Mouse (Mus musculus) MEL (cell line): Measurements from ENCODE around the gene Cspg5. TPM values are rescaled to one million over a fixed set of nuclear protein-coding genes. Genes with fewer than 3 reads are reported as not detected.

Experiments
- DNase-seq: peaks from one replicate; pipeline ENCODE4 v3.0.0; 2011; ENCODE audit warnings: low read depth, low spot score
- H3K27ac ChIP-seq: 2 replicates; pipeline ENCODE4 v1.5.1; 2012; ENCODE audit warnings: low read depth, mild to moderate bottlenecking, control low read depth, low read length, moderate library complexity; ENCODE audit not compliant: control insufficient read depth
- H3K27me3 ChIP-seq, 2 experiments: fragments of 150-350 bp in 1 of 2; sonication (generic) in 1 of 2; 2 replicates each; pipeline ENCODE4 v1.6.1; 2012; ENCODE audit warnings: low read length in 2 of 2, mild to moderate bottlenecking in 2 of 2, improper control_type of control experiment in 1 of 2, moderate library complexity in 1 of 2; ENCODE audit not compliant: insufficient read depth in 2 of 2, control insufficient read depth in 1 of 2
- H3K36me3 ChIP-seq, 2 experiments: 2 replicates each; pipeline ENCODE4 v1.6.1; 2012 to 2014; ENCODE audit warnings: low read length in 2 of 2, improper control_type of control experiment in 1 of 2, inconsistent platforms in 1 of 2, mild to moderate bottlenecking in 1 of 2; ENCODE audit not compliant: insufficient read depth in 2 of 2, control insufficient read depth in 1 of 2
- H3K4me1 ChIP-seq, 2 experiments: fragments of 150-350 bp in 1 of 2; sonication (generic) in 1 of 2; 2 replicates each; pipeline ENCODE4 v1.6.1; 2012; ENCODE audit warnings: low read length in 2 of 2, improper control_type of control experiment in 1 of 2, mild to moderate bottlenecking in 1 of 2; ENCODE audit not compliant: insufficient read depth in 2 of 2, control insufficient read depth in 1 of 2
- H3K4me3 ChIP-seq, 2 experiments: fragments of 150-350 bp in 1 of 2; sonication (generic) in 1 of 2; 2 replicates each; pipeline ENCODE4 v1.5.1; 2012; ENCODE audit warnings: low read depth in 2 of 2, low read length in 2 of 2, mild to moderate bottlenecking in 2 of 2, moderate library complexity in 2 of 2, control low read depth in 1 of 2, improper control_type of control experiment in 1 of 2; ENCODE audit not compliant: control insufficient read depth in 1 of 2, insufficient read depth in 1 of 2
- H3K79me2 ChIP-seq: 2 replicates; pipeline ENCODE4 v1.6.1; 2012; ENCODE audit warnings: mild to moderate bottlenecking, low read length, moderate library complexity; ENCODE audit not compliant: control insufficient read depth, poor library complexity, insufficient read depth
- H3K9ac ChIP-seq: 2 replicates; pipeline ENCODE4 v1.6.1; 2012; ENCODE audit warnings: low read depth, mild to moderate bottlenecking, control low read depth, low read length, moderate library complexity; ENCODE audit not compliant: control insufficient read depth, poor library complexity, severe bottlenecking
- H3K9me3 ChIP-seq: fragments of 150-350 bp; sonication (generic); replicated peaks from 2 replicates; pipeline ENCODE4 v1.6.1; 2012; ENCODE audit warnings: mild to moderate bottlenecking, low read length, improper control_type of control experiment, moderate library complexity; ENCODE audit not compliant: insufficient read depth
- BHLHE40 ChIP-seq: IDR thresholded peaks from 2 replicates; pipeline ENCODE4 v1.6.1; 2012; ENCODE audit warnings: low read depth, mild to moderate bottlenecking, inconsistent platforms, low read length, improper control_type of control experiment, borderline replicate concordance
- JUND ChIP-seq: IDR thresholded peaks from 2 replicates; pipeline ENCODE4 v1.6.1; 2011; ENCODE audit warnings: low read depth, mild to moderate bottlenecking, improper control_type of control experiment, low read length
- MAZ ChIP-seq: IDR thresholded peaks from 2 replicates; pipeline ENCODE4 v1.6.1; 2012; ENCODE audit warnings: low read depth, mild to moderate bottlenecking, inconsistent platforms, low read length, improper control_type of control experiment
- MEF2A ChIP-seq: IDR thresholded peaks from 2 replicates; pipeline ENCODE4 v1.6.1; 2014; ENCODE audit warnings: low read depth, mild to moderate bottlenecking, inconsistent platforms, low read length, improper control_type of control experiment; ENCODE audit not compliant: poor library complexity, insufficient replicate concordance, severe bottlenecking; ENCODE audit errors: extremely low read depth
- MXI1 ChIP-seq: IDR thresholded peaks from 2 replicates; pipeline ENCODE4 v1.6.1; 2011; ENCODE audit warnings: mild to moderate bottlenecking, low read depth, low read length, improper control_type of control experiment
- MYB ChIP-seq: IDR thresholded peaks from 2 replicates; pipeline ENCODE4 v1.6.1; 2011; ENCODE audit warnings: mild to moderate bottlenecking, low read depth, low read length, improper control_type of control experiment
- NELFE ChIP-seq: IDR thresholded peaks from 2 replicates; pipeline ENCODE4 v1.6.1; 2011; ENCODE audit warnings: low read depth, low read length, improper control_type of control experiment
- POLR2AphosphoS2 ChIP-seq: IDR thresholded peaks from 2 replicates; pipeline ENCODE4 v1.6.1; 2011; ENCODE audit warnings: low read length, improper control_type of control experiment
- POLR2AphosphoS5 ChIP-seq: IDR thresholded peaks from 2 replicates; pipeline ENCODE4 v1.6.1; 2012; ENCODE audit warnings: low read depth, borderline replicate concordance, mild to moderate bottlenecking, inconsistent platforms, low read length, moderate library complexity, mixed read lengths
- RAD21 ChIP-seq: IDR thresholded peaks from 2 replicates; pipeline ENCODE4 v1.6.1; 2011; ENCODE audit warnings: mild to moderate bottlenecking, low read depth, low read length, improper control_type of control experiment
- RCOR1 ChIP-seq: IDR thresholded peaks from 2 replicates; pipeline ENCODE4 v1.6.1; 2012; ENCODE audit warnings: low read depth, mild to moderate bottlenecking, inconsistent platforms, low read length, improper control_type of control experiment
- TAL1 ChIP-seq: IDR thresholded peaks from 2 replicates; pipeline ENCODE4 v1.6.1; 2012; ENCODE audit warnings: mild to moderate bottlenecking, inconsistent platforms, low read length, moderate library complexity, mixed read lengths
- TBP ChIP-seq: IDR thresholded peaks from 2 replicates; pipeline ENCODE4 v1.8.0; 2011; ENCODE audit warnings: low read depth, low read length, improper control_type of control experiment
- UBTF ChIP-seq: IDR thresholded peaks from 2 replicates; pipeline ENCODE4 v1.6.1; 2012; ENCODE audit warnings: low read depth, mild to moderate bottlenecking, inconsistent platforms, low read length, improper control_type of control experiment, moderate library complexity, borderline replicate concordance; ENCODE audit not compliant: insufficient read depth
- USF1 ChIP-seq: IDR thresholded peaks from 2 replicates; pipeline ENCODE4 v1.6.1; 2014; ENCODE audit warnings: low read depth, mild to moderate bottlenecking, inconsistent platforms, low read length, improper control_type of control experiment, moderate library complexity
- USF2 ChIP-seq, 2 experiments: IDR thresholded peaks; 2 replicates each; pipeline ENCODE4 v1.6.1; 2011 to 2012; ENCODE audit warnings: improper control_type of control experiment in 2 of 2, low read length in 2 of 2, borderline replicate concordance in 1 of 2, inconsistent platforms in 1 of 2, low read depth in 1 of 2, mild to moderate bottlenecking in 1 of 2; ENCODE audit not compliant: insufficient read depth in 1 of 2
- ZKSCAN1 ChIP-seq: IDR thresholded peaks from 2 replicates; pipeline ENCODE4 v1.6.1; 2012; ENCODE audit warnings: low read depth, mild to moderate bottlenecking, inconsistent platforms, low read length, improper control_type of control experiment, moderate library complexity
- ZMIZ1 ChIP-seq: IDR thresholded peaks from 2 replicates; pipeline ENCODE4 v1.6.1; 2012; ENCODE audit warnings: low read depth, mild to moderate bottlenecking, inconsistent platforms, low read length, improper control_type of control experiment, moderate library complexity
- ZNF384 ChIP-seq: IDR thresholded peaks from 2 replicates; pipeline ENCODE4 v1.6.1; 2012; ENCODE audit warnings: low read depth, mild to moderate bottlenecking, inconsistent platforms, low read length, improper control_type of control experiment
- polyA plus RNA-seq, 2 experiments: library from polyadenylated mRNA; stranded (reverse) in 1 of 2; unstranded in 1 of 2; fragments of >175 nt in 1 of 2; fragments of >200 nt in 1 of 2; gene quantifications; 2 replicates each; pipeline versions ENCODE4 v1.2.1 to v1.2.4; 2012; ENCODE audit warnings: low replicate concordance in 2 of 2, low read depth in 1 of 2; ENCODE audit not compliant: insufficient read length in 2 of 2, insufficient read depth in 1 of 2, missing spikeins in 1 of 2
- total RNA-seq: library from RNA; depleted of rRNA; stranded (reverse); fragments of 300-350 nt; gene quantifications from 2 replicates; pipeline ENCODE4 v1.2.3, GENCODE M21; 2012

The Cspg5 gene
- total and polyA plus RNA-seq, 3 experiments: 0.65 to 1.0 TPM; not detected in 1

DNA sequence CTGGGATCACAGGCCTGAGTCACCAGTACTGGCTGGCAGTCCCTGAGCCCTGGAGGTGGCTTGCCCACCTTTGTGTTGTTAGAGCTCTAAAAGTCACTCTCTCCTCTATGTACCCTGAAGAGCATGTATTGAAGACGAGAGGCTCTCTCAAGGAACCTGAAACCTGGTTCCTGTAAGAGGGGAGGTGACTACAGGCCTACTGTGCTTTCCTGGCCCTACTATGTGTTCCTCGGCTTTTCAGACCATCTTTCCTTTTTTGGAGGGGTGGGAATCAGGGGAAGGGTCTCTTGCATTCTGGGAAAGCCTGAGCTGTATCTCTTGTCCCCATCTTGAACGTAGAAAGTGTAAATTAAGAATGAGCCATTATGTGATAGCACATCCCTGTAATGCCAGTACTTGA, 15.5 kb downstream of the Cspg5 start:
- TF ChIP-seq ZKSCAN1 (peak; percentile 79), NELFE (no peak), RCOR1 (no peak)
- Histone ChIP-seq H3K4me1 (no peaks in the 10 kb centered on the region), H3K9ac (no peak overlapping the region), H3K27ac (no peak overlapping the region), H3K27me3 (no peaks in the 10 kb centered on the region; a peak in 1 of 4 replicates), H3K9me3 (no peaks in the 10 kb centered on the region), H3K79me2 (no peaks in the 10 kb centered on the region), H3K36me3 (no peaks in the 10 kb centered on the region), H3K4me3 (no peak overlapping the region)
- DNase-seq: no peak

DNA sequence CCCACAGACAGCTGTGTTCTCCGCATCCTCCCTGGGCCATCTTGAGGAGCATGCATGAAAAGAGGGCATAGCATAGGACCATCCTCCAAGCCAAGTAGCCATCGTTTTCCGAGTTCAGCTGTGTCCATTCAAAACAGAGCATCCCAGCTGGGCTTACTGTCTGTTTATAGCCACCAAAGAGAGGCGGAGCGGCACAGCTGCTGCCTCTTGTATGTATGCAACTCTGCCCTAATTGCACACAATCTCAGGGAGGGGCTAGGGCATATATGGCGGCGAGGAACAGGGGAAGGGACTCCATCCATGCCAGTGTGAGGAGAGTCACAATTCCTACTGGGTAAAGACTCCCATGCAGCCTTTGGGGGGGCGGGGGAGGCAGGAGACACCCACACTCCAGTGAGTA, 19.6 kb downstream of the Cspg5 start:
- Histone ChIP-seq H3K27me3 (no peaks in the 10 kb centered on the region; a peak in 1 of 4 replicates), H3K4me1 (no peaks in the 10 kb centered on the region), H3K9ac (no peak overlapping the region), H3K4me3 (no peak overlapping the region), H3K36me3 (no peaks in the 10 kb centered on the region), H3K9me3 (no peaks in the 10 kb centered on the region), H3K79me2 (no peaks in the 10 kb centered on the region), H3K27ac (no peak overlapping the region)
- no peak for TF ChIP-seq POLR2AphosphoS2
- no peak for DNase-seq

- H3K27me3 ChIP-seq: no peaks in the 10 kb centered on the region; a peak in 1 of 4 replicates
- no peak for DNase-seq
- no peaks in the 10 kb centered on the region for H3K4me1 ChIP-seq
- no peak overlapping the region for H3K4me3 ChIP-seq
- no peaks in the 10 kb centered on the region for H3K36me3 ChIP-seq
- H3K79me2 ChIP-seq: no peaks in the 10 kb centered on the region
- no peaks in the 10 kb centered on the region for H3K9me3 ChIP-seq
- H3K27ac ChIP-seq: no peak overlapping the region
- no peak overlapping the region for H3K9ac ChIP-seq
- TF ChIP-seq USF2 (IDR thresholded peaks at IDR 0.05; ENCODE audit: borderline replicate concordance in 1 of 2, insufficient read depth in 1 of 2, low read depth in 1 of 2, low read length in 2 of 2) (no peak), TAL1 (no peak), MEF2A (no peak), MYB (no peak), USF1 (no peak), UBTF (no peak), MXI1 (no peak), RAD21 (no peak), JUND (no peak), ZNF384 (no peak), NELFE (no peak), TBP (no peak), ZMIZ1 (no peak), POLR2AphosphoS5 (no peak), POLR2AphosphoS2 (no peak), MAZ (no peak), BHLHE40 (no peak)
- TF ChIP-seq, all 39 proteins: peak for 0
Measured at GRCm38 (mm10) chr9:110264991-110265390, 21.4 kb downstream of the Cspg5 start.
